Mouse (Mus musculus) cortical plate, adult 2 months (tissue): ENCODE results near the gene Ankrd52. TPM values are rescaled to one million over a fixed set of nuclear protein-coding genes. Genes with fewer than 3 reads are reported as not detected.

Source experiments
- H3K27ac ChIP-seq: fragments of 200-500 bp; 2 replicates; pipeline ENCODE4 v1.5.1; 2012; ENCODE audit warnings: low read length, control low read depth, inconsistent platforms; ENCODE audit not compliant: insufficient read depth
- H3K4me1 ChIP-seq: fragments of 200-500 bp; 2 replicates; pipeline ENCODE4 v1.6.1; 2011; ENCODE audit warnings: low read length; ENCODE audit not compliant: control insufficient read depth, insufficient read depth
- H3K4me3 ChIP-seq: fragments of 200-500 bp; 2 replicates; pipeline ENCODE4 v1.5.1; 2011; ENCODE audit warnings: mild to moderate bottlenecking, low read length, control low read depth; ENCODE audit not compliant: insufficient read depth
- CTCF ChIP-seq: fragments of 200-500 bp; IDR thresholded peaks from 2 replicates; pipeline ENCODE4 v1.5.1; 2011; ENCODE audit warnings: mild to moderate bottlenecking, control low read depth, low read length; ENCODE audit not compliant: insufficient read depth; ENCODE audit errors: extremely low read depth
- POLR2A ChIP-seq: fragments of 200-500 bp; IDR thresholded peaks from 2 replicates; pipeline ENCODE4 v1.6.1; 2011; ENCODE audit warnings: mild to moderate bottlenecking, low read length, control low read depth; ENCODE audit not compliant: insufficient read depth; ENCODE audit errors: extremely low read depth
- polyA plus RNA-seq: library from polyadenylated mRNA; depleted of rRNA; stranded (reverse); fragments of >200 nt; gene quantifications from 2 replicates; pipeline ENCODE4 v1.2.3, GENCODE M21; 2012

The Ankrd52 gene
- polyA plus RNA-seq, 1 experiment = 30.4 TPM

- H3K4me3 ChIP-seq = peak overlapping the region; percentile 88
- H3K4me1 ChIP-seq = peaks cover 6% of the 10 kb centered on the region
- TF ChIP-seq CTCF = no peak
- no peak for TF ChIP-seq POLR2A
- peak overlapping the region; percentile 68 for H3K27ac ChIP-seq
Measured at GRCm38 (mm10) chr10:128377222-128377939, 466 bp downstream of the Ankrd52 start.

DNA sequence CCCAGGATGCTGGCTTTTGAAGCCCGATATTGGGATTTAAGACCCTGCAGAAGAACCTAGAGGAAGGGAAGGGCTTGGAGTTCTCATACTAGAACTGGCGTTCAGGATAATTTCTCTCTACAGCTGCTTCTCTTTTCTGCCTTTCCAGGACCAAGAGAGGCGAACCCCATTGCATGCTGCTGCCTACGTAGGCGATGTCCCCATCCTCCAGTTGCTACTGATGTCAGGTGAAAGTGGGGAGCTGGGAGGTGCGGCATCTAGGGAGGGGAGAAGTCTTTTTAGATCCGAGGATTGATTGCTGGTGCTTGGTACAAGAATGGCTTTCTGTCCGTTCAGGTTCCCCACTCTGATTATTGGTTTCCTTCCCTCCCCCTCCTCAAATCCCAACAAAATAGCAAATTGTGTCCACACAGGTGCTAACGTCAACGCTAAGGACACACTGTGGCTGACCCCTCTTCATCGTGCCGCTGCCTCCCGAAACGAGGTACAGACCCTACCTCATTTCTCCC lies 1.1 kb downstream of the Ankrd52 start:
- peak overlapping the region; percentile 68; the same call in 1 of the 2 replicates for H3K27ac ChIP-seq
- peak overlapping the region; percentile 88 for H3K4me3 ChIP-seq
- peaks cover 6% of the 10 kb centered on the region for H3K4me1 ChIP-seq
- TF ChIP-seq POLR2A (peak; percentile 64), CTCF (no peak)

- H3K27ac ChIP-seq = peak overlapping the region; percentile 68; the same call in 1 of the 2 replicates
- H3K4me3 ChIP-seq = peak overlapping the region; percentile 88
- TF ChIP-seq POLR2A (no peak), CTCF (no peak)
- H3K4me1 ChIP-seq = peaks cover 6% of the 10 kb centered on the region
Measured at GRCm38 (mm10) chr10:128378462-128378861, 1.5 kb downstream of the Ankrd52 start.

DNA sequence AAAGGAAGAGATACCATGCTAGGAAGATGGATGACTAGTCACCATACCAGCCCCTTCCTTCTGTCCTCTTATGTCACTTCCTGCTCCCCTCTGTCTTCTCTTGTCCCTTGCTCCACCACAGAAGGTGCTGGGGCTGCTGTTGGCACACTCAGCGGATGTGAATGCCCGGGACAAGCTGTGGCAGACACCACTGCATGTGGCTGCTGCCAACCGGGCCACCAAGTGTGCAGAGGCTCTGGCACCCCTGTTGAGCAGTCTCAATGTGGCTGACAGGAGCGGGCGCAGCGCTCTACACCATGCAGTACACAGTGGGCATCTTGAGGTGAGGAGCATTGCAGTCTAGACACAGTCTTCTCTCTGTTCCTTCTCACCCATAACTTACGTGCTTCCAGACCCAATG lies 2.3 kb downstream of the Ankrd52 start:
- H3K4me3 ChIP-seq = peak overlapping the region; percentile 20; the same call in 1 of the 2 replicates
- peaks cover 6% of the 10 kb centered on the region for H3K4me1 ChIP-seq
- no peak overlapping the region for H3K27ac ChIP-seq
- TF ChIP-seq CTCF (no peak), POLR2A (no peak)

DNA sequence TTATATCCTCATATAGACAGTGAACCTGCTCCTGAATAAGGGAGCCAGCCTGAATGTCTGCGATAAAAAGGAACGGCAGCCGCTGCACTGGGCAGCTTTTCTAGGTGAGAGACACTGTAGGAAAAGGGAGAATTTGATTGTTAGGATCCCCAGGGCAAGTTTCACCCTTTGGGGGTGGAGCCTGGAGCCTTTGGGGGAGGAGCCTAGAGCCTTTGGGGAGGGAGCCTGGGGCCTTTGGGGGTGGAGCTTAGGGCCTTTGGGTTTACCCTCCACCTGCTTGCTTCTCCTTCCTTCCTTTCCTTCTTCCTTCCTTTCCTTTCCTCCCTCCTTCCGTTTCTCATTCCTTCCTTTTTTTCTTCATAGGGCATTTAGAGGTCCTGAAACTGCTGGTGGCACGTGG lies 3.6 kb downstream of the Ankrd52 start:
- Histone ChIP-seq H3K4me1 (peaks cover 6% of the 10 kb centered on the region), H3K4me3 (no peak overlapping the region), H3K27ac (no peak overlapping the region)
- no peak for TF ChIP-seq CTCF
- no peak for TF ChIP-seq POLR2A

- Histone ChIP-seq H3K4me1 (peaks cover 6% of the 10 kb centered on the region), H3K27ac (no peak overlapping the region), H3K4me3 (no peak overlapping the region)
- TF ChIP-seq CTCF = no peak
- no peak for TF ChIP-seq POLR2A
Measured at GRCm38 (mm10) chr10:128382482-128382881, 5.6 kb downstream of the Ankrd52 start.

GRCm38 (mm10) chr10:128385902-128386301 lies 9.0 kb downstream of the Ankrd52 start:
- H3K27ac ChIP-seq = no peak overlapping the region
- no peak overlapping the region for H3K4me3 ChIP-seq
- TF ChIP-seq CTCF (no peak), POLR2A (no peak)
- H3K4me1 ChIP-seq = no peaks in the 10 kb centered on the region

DNA sequence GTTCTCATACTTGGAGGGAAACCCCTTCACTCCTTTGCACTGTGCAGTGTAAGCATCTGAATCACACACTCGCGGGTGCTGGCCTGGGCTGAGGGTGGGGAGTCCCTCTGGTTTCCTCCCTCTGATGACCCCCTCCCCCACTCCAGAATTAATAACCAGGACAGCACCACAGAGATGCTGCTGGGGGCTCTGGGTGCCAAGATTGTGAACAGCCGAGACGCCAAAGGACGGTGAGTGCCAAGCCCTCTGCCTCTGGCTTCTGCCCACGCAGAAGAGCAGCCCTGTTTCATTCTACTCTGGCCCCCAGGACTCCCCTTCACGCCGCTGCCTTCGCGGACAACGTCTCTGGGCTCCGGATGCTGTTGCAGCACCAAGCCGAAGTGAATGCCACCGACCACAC lies 12.0 kb downstream of the Ankrd52 start:
- Histone ChIP-seq H3K4me3 (no peak overlapping the region), H3K4me1 (no peaks in the 10 kb centered on the region), H3K27ac (no peak overlapping the region)
- TF ChIP-seq CTCF = no peak

DNA sequence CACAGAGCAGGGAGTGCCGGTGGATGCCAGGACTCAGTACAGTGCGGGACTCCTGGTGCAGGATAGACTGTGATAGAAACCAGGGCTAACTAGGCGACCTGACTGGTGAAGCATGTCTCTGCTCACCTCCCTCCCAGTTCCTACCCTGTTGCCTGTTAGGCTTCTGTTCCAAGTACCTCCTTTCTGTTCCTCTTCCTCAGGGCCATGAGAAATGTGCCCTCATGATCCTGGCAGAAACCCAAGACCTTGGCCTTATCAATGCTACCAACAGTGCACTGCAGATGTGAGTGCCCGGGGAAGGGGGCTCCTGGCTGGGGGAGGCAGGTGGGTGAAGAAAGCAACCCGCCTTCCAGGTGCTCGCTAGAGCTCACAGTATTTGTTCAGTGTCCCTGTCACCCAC lies 12.7 kb downstream of the Ankrd52 start:
- Histone ChIP-seq H3K4me3 (no peak overlapping the region), H3K27ac (no peak overlapping the region), H3K4me1 (no peaks in the 10 kb centered on the region)
- TF ChIP-seq CTCF (no peak), POLR2A (no peak)

- H3K4me3 ChIP-seq = no peak overlapping the region
- no peak overlapping the region for H3K27ac ChIP-seq
- TF ChIP-seq CTCF (no peak), POLR2A (no peak)
- no peaks in the 10 kb centered on the region for H3K4me1 ChIP-seq
Measured at GRCm38 (mm10) chr10:128390366-128390765, 13.5 kb downstream of the Ankrd52 start.

DNA sequence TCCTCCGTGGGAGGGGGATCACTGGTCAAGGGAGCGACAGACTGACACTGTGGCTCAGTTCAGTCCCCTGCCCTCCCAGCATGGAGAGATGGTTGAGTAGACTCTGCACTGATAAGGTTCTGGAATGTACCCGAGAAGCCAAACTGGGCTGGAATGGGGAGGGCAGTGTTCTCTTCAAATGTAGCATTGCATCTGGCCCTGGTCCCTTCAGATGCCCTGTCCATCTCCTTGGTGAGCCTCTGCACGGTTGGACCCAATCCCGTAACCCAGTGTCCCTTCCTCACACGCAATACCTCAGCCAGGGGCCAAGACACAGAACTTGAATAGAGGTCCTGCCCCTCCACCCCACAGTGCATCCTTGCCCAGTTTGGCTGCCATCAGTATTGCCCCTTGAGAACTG lies 14.9 kb downstream of the Ankrd52 start:
- H3K4me1 ChIP-seq = no peaks in the 10 kb centered on the region
- TF ChIP-seq CTCF (no peak), POLR2A (no peak)
- no peak overlapping the region for H3K4me3 ChIP-seq
- no peak overlapping the region for H3K27ac ChIP-seq
